Mouse (Mus musculus): ENCODE results near the gene Slc24a3. TPM values are rescaled to one million over a fixed set of nuclear protein-coding genes. Genes with fewer than 3 reads are reported as not detected.

Gene Slc24a3
- polyA plus RNA-seq, 1 experiment from 2014 or later = 2.3 TPM

GRCm38 (mm10) chr2:145612937-145613336 is 445.4 kb downstream of the Slc24a3 start:
- Histone ChIP-seq H3K4me2 (no peak overlapping the region), H3K4me3 (no peak overlapping the region), H3K36me3 (no peaks in the 10 kb centered on the region), H3K27me3 (no peaks in the 10 kb centered on the region), H3K4me1 (peaks cover 17% of the 10 kb centered on the region; the same call in 1 of the 2 replicates), H3K9ac (no peak overlapping the region), H3K9me3 (no peaks in the 10 kb centered on the region), H3K27ac (no peak overlapping the region)
- WGBS = 70% methylated on average over 8 of the region's 8 CpGs
- ATAC-seq (ENCODE audit: insufficient number of reproducible peaks, insufficient read depth, low FRiP score, low TSS enrichment, low read depth) = no peak

DNA sequence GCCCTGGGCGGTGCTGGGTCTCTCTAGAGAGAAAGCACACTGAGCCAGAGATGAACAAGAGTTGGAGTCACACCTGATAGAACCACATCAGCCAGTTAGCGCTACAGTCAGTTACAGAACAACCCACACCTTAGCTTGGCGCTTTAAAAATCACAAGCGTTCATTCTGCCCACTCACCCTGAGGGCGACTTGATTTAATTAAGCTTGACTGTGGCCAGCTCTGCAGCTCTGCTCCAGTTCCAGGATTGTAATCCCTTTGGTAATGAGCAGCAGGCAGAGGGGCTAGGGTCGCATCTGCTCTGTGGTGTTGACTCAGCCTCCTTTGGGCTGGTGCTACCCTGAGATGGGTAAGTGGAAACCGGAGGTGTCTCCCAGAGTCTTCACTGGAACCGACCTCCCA is 446.2 kb downstream of the Slc24a3 start:
- no peak for ATAC-seq (ENCODE audit: insufficient number of reproducible peaks, insufficient read depth, low FRiP score, low TSS enrichment, low read depth)
- Histone ChIP-seq H3K9me3 (no peaks in the 10 kb centered on the region), H3K27ac (no peak overlapping the region), H3K4me2 (no peak overlapping the region), H3K36me3 (no peaks in the 10 kb centered on the region), H3K4me3 (no peak overlapping the region), H3K9ac (no peak overlapping the region), H3K4me1 (peaks cover 17% of the 10 kb centered on the region; the same call in 1 of the 2 replicates), H3K27me3 (no peaks in the 10 kb centered on the region)
- 48% methylated on average over 8 of the region's 8 CpGs for WGBS

DNA sequence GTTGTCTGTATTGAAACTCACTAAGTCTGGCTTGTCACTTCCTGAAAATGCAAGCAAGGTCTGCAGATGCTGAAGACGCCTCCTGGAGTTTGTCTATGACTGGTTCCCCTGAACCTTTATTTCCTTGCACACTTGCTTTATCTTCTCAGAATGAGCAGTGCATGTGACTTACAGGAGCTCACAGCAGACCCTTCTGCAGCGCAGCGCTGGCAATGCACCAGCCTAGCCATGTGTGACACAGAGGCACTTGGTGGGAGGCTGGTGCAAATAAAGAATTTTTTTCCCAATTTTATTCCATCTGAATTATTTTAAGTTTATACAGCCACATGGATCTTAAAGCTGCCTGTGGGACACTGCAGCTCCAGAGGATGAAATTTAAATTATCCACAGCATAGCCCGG is 452.1 kb downstream of the Slc24a3 start:
- Histone ChIP-seq H3K9me3 (no peaks in the 10 kb centered on the region), H3K4me3 (no peak overlapping the region), H3K4me1 (0 out of 2 replicates have a peak, but pooled peaks cover 9% of the 10 kb centered on the region), H3K36me3 (no peaks in the 10 kb centered on the region), H3K27me3 (no peaks in the 10 kb centered on the region), H3K4me2 (no peak overlapping the region), H3K9ac (no peak overlapping the region), H3K27ac (no peak overlapping the region)
- no peak for ATAC-seq (ENCODE audit: insufficient number of reproducible peaks, insufficient read depth, low FRiP score, low TSS enrichment, low read depth)
- 66% methylated on average over 4 of the region's 4 CpGs for WGBS

- Histone ChIP-seq H3K27ac (no peak overlapping the region), H3K36me3 (no peaks in the 10 kb centered on the region), H3K9me3 (no peaks in the 10 kb centered on the region), H3K27me3 (no peaks in the 10 kb centered on the region), H3K4me1 (0 out of 2 replicates have a peak, but pooled peaks cover 9% of the 10 kb centered on the region), H3K4me2 (no peak overlapping the region), H3K4me3 (no peak overlapping the region), H3K9ac (no peak overlapping the region)
- ATAC-seq (ENCODE audit: insufficient number of reproducible peaks, insufficient read depth, low FRiP score, low TSS enrichment, low read depth) = no peak
Observed at GRCm38 (mm10) chr2:145620709-145621108, 453.2 kb downstream of the Slc24a3 start.

DNA sequence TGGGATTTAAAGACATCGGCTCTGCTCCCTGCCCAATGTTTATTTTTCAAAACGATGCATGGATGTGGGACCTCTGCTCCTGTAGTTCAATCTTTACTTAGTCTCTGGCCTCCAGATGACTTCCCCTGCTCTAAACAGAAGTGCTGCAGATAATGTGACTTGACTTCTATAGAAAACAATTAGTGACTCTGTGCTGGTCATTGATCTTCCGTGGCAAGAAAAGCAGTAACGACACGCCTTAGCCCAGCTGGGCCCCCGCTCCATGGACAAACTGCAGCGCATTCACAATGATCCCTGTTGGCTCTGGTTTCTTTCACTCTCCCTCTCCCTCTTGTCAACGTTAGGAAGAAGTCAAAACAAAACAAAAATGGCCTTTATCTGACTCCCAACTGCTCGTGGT is 453.6 kb downstream of the Slc24a3 start:
- WGBS = 55% methylated on average over 9 of the region's 9 CpGs
- Histone ChIP-seq H3K27ac (no peak overlapping the region), H3K27me3 (no peaks in the 10 kb centered on the region), H3K9me3 (no peaks in the 10 kb centered on the region), H3K4me2 (no peak overlapping the region), H3K4me3 (no peak overlapping the region), H3K36me3 (no peaks in the 10 kb centered on the region), H3K4me1 (0 out of 2 replicates have a peak, but pooled peaks cover 9% of the 10 kb centered on the region), H3K9ac (no peak overlapping the region)
- ATAC-seq (ENCODE audit: insufficient number of reproducible peaks, insufficient read depth, low FRiP score, low TSS enrichment, low read depth) = no peak

GRCm38 (mm10) chr2:145631123-145631798 is 463.7 kb downstream of the Slc24a3 start:
- no peak overlapping the region for H3K4me2 ChIP-seq
- H3K36me3 ChIP-seq = no peaks in the 10 kb centered on the region
- no peak for ATAC-seq (ENCODE audit: insufficient number of reproducible peaks, insufficient read depth, low FRiP score, low TSS enrichment, low read depth)
- no peak overlapping the region for H3K4me3 ChIP-seq
- H3K9me3 ChIP-seq = no peaks in the 10 kb centered on the region
- no peak overlapping the region for H3K27ac ChIP-seq
- H3K27me3 ChIP-seq = no peaks in the 10 kb centered on the region
- WGBS = 66% methylated on average over 6 of the region's 6 CpGs
- no peak overlapping the region for H3K9ac ChIP-seq
- peaks cover 10% of the 10 kb centered on the region for H3K4me1 ChIP-seq

DNA sequence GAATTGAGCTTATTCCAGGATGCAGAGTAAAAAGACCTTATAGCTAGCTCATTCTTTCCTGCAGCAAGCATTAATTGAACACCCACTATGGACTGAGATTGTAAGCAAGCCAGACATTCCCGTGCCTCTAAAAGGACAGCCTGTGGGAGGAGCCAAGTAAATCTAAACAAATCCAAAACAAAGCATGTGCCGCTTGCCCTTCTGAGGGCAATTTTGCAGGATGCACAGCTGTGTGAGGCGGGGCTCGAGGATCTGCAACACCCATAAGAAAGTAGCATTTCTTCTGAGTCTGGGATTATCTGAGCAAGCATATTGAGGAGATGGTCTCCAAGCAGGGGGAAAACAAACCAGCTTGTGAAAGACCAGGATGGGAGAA is 464.2 kb downstream of the Slc24a3 start:
- peaks cover 10% of the 10 kb centered on the region for H3K4me1 ChIP-seq
- H3K9me3 ChIP-seq = no peaks in the 10 kb centered on the region
- H3K4me2 ChIP-seq = no peak overlapping the region
- no peak overlapping the region for H3K27ac ChIP-seq
- no peaks in the 10 kb centered on the region for H3K36me3 ChIP-seq
- WGBS = 31% methylated on average over 4 of the region's 4 CpGs
- no peaks in the 10 kb centered on the region for H3K27me3 ChIP-seq
- no peak overlapping the region for H3K9ac ChIP-seq
- no peak overlapping the region for H3K4me3 ChIP-seq
- ATAC-seq (ENCODE audit: insufficient number of reproducible peaks, insufficient read depth, low FRiP score, low TSS enrichment, low read depth) = no peak

GRCm38 (mm10) chr2:145633811-145634210 is 466.3 kb downstream of the Slc24a3 start:
- Histone ChIP-seq H3K4me3 (no peak overlapping the region), H3K27me3 (no peaks in the 10 kb centered on the region), H3K27ac (peak overlapping the region; percentile 28; the same call in 1 of the 2 replicates), H3K9ac (no peak overlapping the region), H3K4me2 (no peak overlapping the region), H3K9me3 (no peaks in the 10 kb centered on the region), H3K36me3 (no peaks in the 10 kb centered on the region), H3K4me1 (peaks cover 10% of the 10 kb centered on the region)
- 64% methylated on average over 5 of the region's 5 CpGs for WGBS
- no peak for ATAC-seq (ENCODE audit: insufficient number of reproducible peaks, insufficient read depth, low FRiP score, low TSS enrichment, low read depth)

- H3K27me3 ChIP-seq = no peaks in the 10 kb centered on the region
- no peak overlapping the region for H3K4me3 ChIP-seq
- no peak overlapping the region for H3K9ac ChIP-seq
- no peak overlapping the region for H3K27ac ChIP-seq
- no peaks in the 10 kb centered on the region for H3K9me3 ChIP-seq
- no peak overlapping the region for H3K4me2 ChIP-seq
- no peaks in the 10 kb centered on the region for H3K36me3 ChIP-seq
- no peaks in the 10 kb centered on the region for H3K4me1 ChIP-seq
- WGBS = 83% methylated on average over 21 of the region's 21 CpGs
- ATAC-seq (ENCODE audit: insufficient number of reproducible peaks, insufficient read depth, low FRiP score, low TSS enrichment, low read depth) = no peak
Observed at GRCm38 (mm10) chr2:145640255-145640984, 472.9 kb downstream of the Slc24a3 start.

- ATAC-seq (ENCODE audit: insufficient number of reproducible peaks, insufficient read depth, low FRiP score, low TSS enrichment, low read depth) = no peak
- no peaks in the 10 kb centered on the region for H3K9me3 ChIP-seq
- H3K4me1 ChIP-seq = no peaks in the 10 kb centered on the region
- H3K4me3 ChIP-seq = no peak overlapping the region
- no peak overlapping the region for H3K9ac ChIP-seq
- no peaks in the 10 kb centered on the region for H3K27me3 ChIP-seq
- H3K4me2 ChIP-seq = no peak overlapping the region
- H3K36me3 ChIP-seq = no peaks in the 10 kb centered on the region
- WGBS = 35% methylated on average over 12 of the region's 12 CpGs
- no peak overlapping the region for H3K27ac ChIP-seq
Observed at GRCm38 (mm10) chr2:145655373-145655960, 487.9 kb downstream of the Slc24a3 start.

DNA sequence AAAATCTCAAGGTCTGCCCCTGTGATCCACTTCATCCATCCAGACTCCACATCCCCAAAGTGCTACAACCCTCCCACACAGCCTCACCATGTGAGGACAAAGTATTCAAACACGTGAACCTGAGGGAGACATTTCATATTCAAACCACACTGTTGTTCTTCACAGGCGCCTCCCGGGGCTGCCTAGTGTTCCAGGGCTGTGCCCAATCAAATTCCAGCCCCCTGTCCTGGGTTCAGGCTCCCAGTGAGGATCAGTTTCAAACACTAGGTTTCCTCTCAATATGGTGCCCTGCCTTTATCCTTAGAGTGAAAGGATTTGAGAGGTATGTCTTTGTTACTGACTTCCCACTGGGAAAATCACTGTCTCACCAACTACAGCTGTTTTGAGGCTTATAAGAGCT is 488.6 kb downstream of the Slc24a3 start:
- WGBS = 50% methylated on average over 3 of the region's 3 CpGs
- Histone ChIP-seq H3K4me1 (no peaks in the 10 kb centered on the region), H3K9ac (no peak overlapping the region), H3K27ac (no peak overlapping the region), H3K4me3 (no peak overlapping the region), H3K9me3 (no peaks in the 10 kb centered on the region), H3K27me3 (no peaks in the 10 kb centered on the region), H3K36me3 (no peaks in the 10 kb centered on the region), H3K4me2 (no peak overlapping the region)
- no peak for ATAC-seq (ENCODE audit: insufficient number of reproducible peaks, insufficient read depth, low FRiP score, low TSS enrichment, low read depth)

DNA sequence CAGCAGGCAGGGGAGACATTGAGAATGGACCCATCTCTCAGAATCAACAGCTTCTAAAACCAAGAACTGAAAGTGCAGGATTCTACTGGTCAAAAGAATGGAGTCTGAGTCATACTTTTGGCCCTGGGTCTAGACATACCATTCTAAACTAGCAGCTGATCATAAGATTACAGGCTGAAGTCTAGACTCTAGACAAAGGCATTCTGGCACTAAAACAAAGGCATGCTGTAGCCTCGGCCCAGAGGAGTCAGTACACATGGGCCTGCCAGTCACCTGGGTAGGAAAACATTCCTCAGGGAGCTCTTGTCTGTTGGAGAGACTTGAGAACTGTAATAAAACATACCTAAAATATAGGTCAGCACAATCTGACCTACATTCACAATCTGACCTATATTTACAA is 489.2 kb downstream of the Slc24a3 start:
- no peak for ATAC-seq (ENCODE audit: insufficient number of reproducible peaks, insufficient read depth, low FRiP score, low TSS enrichment, low read depth)
- H3K9me3 ChIP-seq = no peaks in the 10 kb centered on the region
- H3K4me3 ChIP-seq = no peak overlapping the region
- no peak overlapping the region for H3K4me2 ChIP-seq
- no peaks in the 10 kb centered on the region for H3K4me1 ChIP-seq
- WGBS = 27% methylated on average over 1 of the region's 1 CpGs
- no peaks in the 10 kb centered on the region for H3K36me3 ChIP-seq
- H3K9ac ChIP-seq = no peak overlapping the region
- no peaks in the 10 kb centered on the region for H3K27me3 ChIP-seq
- no peak overlapping the region for H3K27ac ChIP-seq

Data from embryonic facial prominence, embryonic 13.5 days (tissue).